ENCODE assay signal across 18 mouse cellular contexts in the genomic region with DNA sequence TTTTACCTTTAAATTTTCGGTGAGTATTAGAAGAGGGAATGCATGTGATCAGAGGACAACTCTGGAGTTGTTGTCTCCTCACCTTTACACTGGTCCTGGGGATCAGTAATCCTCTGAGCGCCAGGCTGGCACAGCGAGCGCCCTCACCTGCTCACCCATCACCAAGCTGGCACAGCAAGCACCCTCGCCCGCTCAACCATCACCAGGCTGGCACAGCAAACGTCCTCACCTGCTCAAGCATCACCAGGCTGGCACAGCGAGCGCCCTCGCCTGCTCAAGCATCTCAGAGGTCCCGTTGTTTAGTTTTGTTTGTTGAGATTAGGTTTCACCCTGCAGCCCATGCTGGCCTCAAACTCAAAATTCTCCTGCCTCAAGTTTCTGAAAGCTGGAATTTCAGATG. TPM values are rescaled to one million over a fixed set of nuclear protein-coding genes. Genes with fewer than 3 reads are reported as not detected.
DNase-seq lines count a peak whose midpoint lies in the region; ATAC-seq and TF ChIP-seq lines count a peak whose summit lies in the region.
"Had no signal": no experiment of that assay in that cellular context is flagged by ENCODE, and none has a peak within 500 bp of the region (broad histone marks: within the 10 kb centered on the region; RNA-seq: fewer than 3 reads in every experiment).

No protein-coding gene starts in this region.

- H3K4me3 ChIP-seq in kidney, adult 2 months (ENCODE audit: insufficient read depth, low read depth, low read length) = no peak overlapping the region
- H3K4me3 ChIP-seq in kidney, embryonic 14.5 days (ENCODE audit: low read length) = no peak overlapping the region
- H3K4me3 ChIP-seq: embryonic facial prominence, embryonic 10.5 days; forebrain, embryonic 13.5 days; gastrocnemius, adult 2 months; heart, embryonic 12.5 days; hindbrain, embryonic 15.5 days had no signal

- no peaks in the 10 kb centered on the region for H3K27me3 ChIP-seq in kidney, adult 2 months (replicated peaks; ENCODE audit: control insufficient read depth, insufficient read depth, low read length)
- H3K27me3 ChIP-seq in kidney, embryonic 14.5 days (ENCODE audit: control insufficient read depth, insufficient read depth, low read length) = no peaks in the 10 kb centered on the region
- H3K27me3 ChIP-seq: forebrain, embryonic 13.5 days; heart, embryonic 12.5 days; hindbrain, embryonic 15.5 days had no signal

- WGBS in kidney, adult 2 months = 47% methylated on average over 11 of the region's 11 CpGs
- 71% methylated on average over 11 of the region's 11 CpGs for WGBS in kidney, embryonic 14.5 days

- H3K27ac ChIP-seq in kidney, adult 2 months (ENCODE audit: insufficient read depth, low read depth, low read length) = no peak overlapping the region
- no peak overlapping the region for H3K27ac ChIP-seq in kidney, embryonic 14.5 days (ENCODE audit: low read depth, low read length)
- H3K27ac ChIP-seq: embryonic facial prominence, embryonic 10.5 days; forebrain, embryonic 13.5 days; gastrocnemius, adult 2 months; hindbrain, embryonic 15.5 days had no signal

- TF ChIP-seq CTCF in kidney, adult 2 months (conservative IDR thresholded peaks at IDR 0.05; ENCODE audit: insufficient read depth, insufficient read length, low read depth, low read length) = no peak; the same call in 1 of the 2 replicates

- no peak for ATAC-seq in kidney, embryonic 14.5 days (ENCODE audit: low FRiP score, low TSS enrichment)
- ATAC-seq: forebrain, embryonic 13.5 days; forebrain, postnatal 0 days had no signal

- H3K36me3 ChIP-seq in kidney, adult 2 months (ENCODE audit: control insufficient read depth, insufficient read depth, low read length) = no peaks in the 10 kb centered on the region
- no peaks in the 10 kb centered on the region for H3K36me3 ChIP-seq in kidney, embryonic 14.5 days (ENCODE audit: control insufficient read depth, insufficient read depth, low read length)
- H3K36me3 ChIP-seq: hindbrain, embryonic 15.5 days had no signal

- H3K4me1 ChIP-seq in kidney, adult 2 months (ENCODE audit: control insufficient read depth, insufficient read depth, low read length) = peaks cover 6% of the 10 kb centered on the region; the same call in 1 of the 2 replicates
- 0 out of 2 replicates have a peak, but pooled peaks cover 3% of the 10 kb centered on the region for H3K4me1 ChIP-seq in kidney, embryonic 14.5 days (ENCODE audit: control insufficient read depth, insufficient read depth, low read length)
- H3K4me1 ChIP-seq: forebrain, embryonic 13.5 days had no signal

- H3K9ac ChIP-seq in kidney, embryonic 14.5 days (ENCODE audit: low read depth, low read length) = no peak overlapping the region
- H3K9ac ChIP-seq: forebrain, embryonic 13.5 days; forebrain, postnatal 0 days; heart, embryonic 12.5 days; hindbrain, embryonic 15.5 days had no signal

- H3K9me3 ChIP-seq in kidney, embryonic 14.5 days (ENCODE audit: control insufficient read depth, low read length) = no peaks in the 10 kb centered on the region
- H3K9me3 ChIP-seq: embryonic facial prominence, embryonic 10.5 days; forebrain, embryonic 13.5 days; G1E; heart, embryonic 12.5 days; hindbrain, embryonic 15.5 days had no signal

- no peak for TF ChIP-seq POLR2A in kidney, adult 2 months (IDR thresholded peaks at IDR 0.05; ENCODE audit: low read depth, low read length)

- peak; percentile 53 for DNase-seq in kidney, adult 2 months
- DNase-seq in brain, adult 2 months (ENCODE audit: low read depth, low spot score) = peak; percentile 31
- DNase-seq in kidney, postnatal 10 days = peak; percentile 22
- peak; percentile 18 to 21 for DNase-seq in kidney, postnatal 4 days
- no peak for DNase-seq in cerebellum, postnatal 10 days
- no peak for DNase-seq in adrenal gland, adult 18-20 months (ENCODE audit: low spot score in 2 of 2)
- DNase-seq: adrenal gland, postnatal 14 days; cerebellum, adult 9-11 months; forebrain, postnatal 0 days; gastrocnemius, adult 2 months; gastrocnemius, postnatal 25 days; heart, postnatal 36 days had no signal

- no peak overlapping the region for H3K4me2 ChIP-seq in kidney, embryonic 14.5 days (replicated peaks; ENCODE audit: low read depth, low read length)
- H3K4me2 ChIP-seq: forebrain, embryonic 13.5 days; heart, embryonic 12.5 days; hindbrain, embryonic 15.5 days had no signal

RNA-seq across cellular contexts. Expression of a gene that starts 20.5 kb away (rescaled TPM):
- 28.5 and 33.0 TPM in 2 replicates for polyA plus RNA-seq in kidney, adult 2 months (2012; rRNA removed)
- 38.6 and 42.6 TPM in 2 replicates for polyA plus RNA-seq in kidney, embryonic 14.5 days (2014; fragmentation: Nextera tagmentation; extraction: Ambion mirVana)
- 10 to 100 TPM; 44.2 to 52.3 TPM for total RNA-seq in adrenal gland, adult 18-20 months (2021)

Comparison
In these comparisons a context has a peak if more than half of its experiments do, and no peak if none do; other contexts are left out.
1. DNase-seq: peak in kidney, adult 2 months (single experiment), brain, adult 2 months (single experiment), kidney, postnatal 10 days (single experiment) and kidney, postnatal 4 days (2 of 2); none in cerebellum, postnatal 10 days (0 of 2) and adrenal gland, adult 18-20 months (0 of 2).